Comparison of ENCODE assay signal across 8 mouse cellular contexts in the genomic region with DNA sequence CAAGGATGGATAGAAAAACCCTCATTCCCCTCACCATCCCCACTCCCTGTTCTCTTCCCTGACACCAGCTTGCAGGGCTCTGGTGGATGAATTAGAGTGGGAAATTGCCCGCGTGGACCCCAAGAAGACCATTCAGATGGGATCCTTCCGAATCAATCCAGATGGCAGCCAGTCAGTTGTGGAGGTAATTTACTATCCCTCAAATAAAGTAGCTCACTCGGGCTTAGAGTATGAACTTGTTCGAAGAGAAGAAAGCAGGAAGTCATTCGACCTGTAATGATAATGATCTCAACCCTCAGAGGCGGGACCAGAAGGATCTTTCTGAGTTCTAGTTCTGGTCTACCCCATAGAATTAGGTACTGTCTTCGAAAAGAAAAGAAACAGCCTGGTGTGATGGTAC. TPM values are rescaled to one million over a fixed set of nuclear protein-coding genes. Genes with fewer than 3 reads are reported as not detected.
DNase-seq lines count a peak whose midpoint lies in the region; ATAC-seq and TF ChIP-seq lines count a peak whose summit lies in the region.

No protein-coding gene starts in this region.

- H3K27me3 ChIP-seq in heart, embryonic 14.5 days (ENCODE audit: control insufficient read depth, insufficient read depth, low read length) = no peaks in the 10 kb centered on the region
- H3K27me3 ChIP-seq in E14TG2a.4 (ENCODE audit: insufficient read depth, low read length) = no peaks in the 10 kb centered on the region
- no peaks in the 10 kb centered on the region for H3K27me3 ChIP-seq in hindbrain, embryonic 11.5 days (ENCODE audit: control insufficient read depth, insufficient read depth, low read length)
- H3K27me3 ChIP-seq in midbrain, embryonic 10.5 days (ENCODE audit: low read depth, poor library complexity, severe bottlenecking) = no peaks in the 10 kb centered on the region

- H3K4me1 ChIP-seq in heart, embryonic 14.5 days (ENCODE audit: control insufficient read depth in 2 of 2, insufficient read depth in 2 of 2, low read length in 2 of 2) = peaks cover 7 to 17% of the 10 kb centered on the region in 2 experiments
- H3K4me1 ChIP-seq in E14TG2a.4 (replicated peaks; ENCODE audit: low read depth, low read length) = peaks cover 44% of the 10 kb centered on the region
- peaks cover 9% of the 10 kb centered on the region; the same call in 1 of the 2 replicates for H3K4me1 ChIP-seq in hindbrain, embryonic 11.5 days (replicated peaks; ENCODE audit: control insufficient read depth, insufficient read depth, low read length)
- peaks cover 21% of the 10 kb centered on the region for H3K4me1 ChIP-seq in midbrain, embryonic 10.5 days

- H3K36me3 ChIP-seq in heart, embryonic 14.5 days (ENCODE audit: control insufficient read depth, insufficient read depth, low read length) = peaks cover 68% of the 10 kb centered on the region
- peaks cover 70% of the 10 kb centered on the region for H3K36me3 ChIP-seq in E14TG2a.4 (ENCODE audit: insufficient read depth, low read length)
- peaks cover 11% of the 10 kb centered on the region; the same call in 1 of the 2 replicates for H3K36me3 ChIP-seq in hindbrain, embryonic 11.5 days (ENCODE audit: control insufficient read depth, insufficient read depth, low read length)
- peaks cover 75% of the 10 kb centered on the region for H3K36me3 ChIP-seq in midbrain, embryonic 10.5 days

- no peak for ATAC-seq in heart, embryonic 14.5 days (ENCODE audit: insufficient number of reproducible peaks, insufficient read depth, low FRiP score, low read depth)
- no peak for ATAC-seq in hindbrain, embryonic 11.5 days (ENCODE audit: low FRiP score)

- H3K9ac ChIP-seq in heart, embryonic 14.5 days (ENCODE audit: low read length) = peak overlapping the region; percentile 96
- peak overlapping the region; percentile 98 for H3K9ac ChIP-seq in hindbrain, embryonic 11.5 days (ENCODE audit: low read depth, low read length)

- H3K4me3 ChIP-seq in heart, embryonic 14.5 days (ENCODE audit: control insufficient read depth in 1 of 2, insufficient read depth in 1 of 2, low read depth in 1 of 2, low read length in 2 of 2) = peak overlapping the region; percentile 82 to 87
- peak overlapping the region; percentile 95 for H3K4me3 ChIP-seq in E14TG2a.4 (replicated peaks; ENCODE audit: low read length)
- peak overlapping the region; percentile 77 for H3K4me3 ChIP-seq in hindbrain, embryonic 11.5 days (ENCODE audit: low read depth, low read length)
- peak overlapping the region; percentile 90 for H3K4me3 ChIP-seq in midbrain, embryonic 10.5 days

- no peak overlapping the region for H3K27ac ChIP-seq in heart, embryonic 14.5 days (replicated peaks in 1 of 2; ENCODE audit: control insufficient read depth in 1 of 2, insufficient read depth in 1 of 2, low read depth in 2 of 2, low read length in 2 of 2)
- no peak overlapping the region for H3K27ac ChIP-seq in hindbrain, embryonic 11.5 days (ENCODE audit: low read depth, low read length)
- H3K27ac ChIP-seq in midbrain, embryonic 10.5 days (replicated peaks) = peak overlapping the region; percentile 98

- DNase-seq in heart, postnatal 4 days = no peak
- no peak for DNase-seq in hindbrain, embryonic 11.5 days (ENCODE audit: low spot score)
- no peak for DNase-seq in midbrain, embryonic 10.5 days (ENCODE audit: low spot score)
- DNase-seq in right cerebral cortex, postnatal 4 days = no peak
- DNase-seq in layer of hippocampus, postnatal 36 days = no peak
- no peak for DNase-seq in layer of hippocampus, postnatal 10 days (ENCODE audit: low spot score in 2 of 2)

- WGBS in heart, embryonic 14.5 days = 78% methylated on average over 8 of the region's 8 CpGs
- WGBS in hindbrain, embryonic 11.5 days = 82% methylated on average over 8 of the region's 8 CpGs
- WGBS in midbrain, embryonic 10.5 days = 87% methylated on average over 8 of the region's 8 CpGs

- H3K4me2 ChIP-seq in heart, embryonic 14.5 days (ENCODE audit: low read length) = peak overlapping the region; percentile 73
- peak overlapping the region; percentile 84 for H3K4me2 ChIP-seq in hindbrain, embryonic 11.5 days (replicated peaks; ENCODE audit: low read depth, low read length)

- no peak for TF ChIP-seq CTCF in E14TG2a.4 (conservative IDR thresholded peaks at IDR 0.05; ENCODE audit: low read length)

- no peaks in the 10 kb centered on the region for H3K9me3 ChIP-seq in heart, embryonic 14.5 days (ENCODE audit: control insufficient read depth, low read length)
- H3K9me3 ChIP-seq in E14TG2a.4 (ENCODE audit: low read length) = no peaks in the 10 kb centered on the region
- no peaks in the 10 kb centered on the region for H3K9me3 ChIP-seq in hindbrain, embryonic 11.5 days (ENCODE audit: control insufficient read depth, low read length)
- H3K9me3 ChIP-seq in midbrain, embryonic 10.5 days (replicated peaks) = no peaks in the 10 kb centered on the region

RNA-seq across cellular contexts. Expression of a gene that starts 1.3 kb away (rescaled TPM):
- polyA plus RNA-seq in heart, embryonic 14.5 days (2014; fragmentation: Nextera tagmentation; extraction: Ambion mirVana) = 213 and 243 TPM in 2 replicates
- 100 to 1,000 TPM in 1 of 2 experiments, 10 to 100 TPM in 1; 92.1 to 100 TPM for total RNA-seq in heart, postnatal 4 days (2021)
- polyA plus RNA-seq in hindbrain, embryonic 11.5 days (2014; fragmentation: Nextera tagmentation; extraction: Ambion mirVana) = 229 and 245 TPM in 2 replicates
- 245 and 259 TPM in 2 replicates for polyA plus RNA-seq in midbrain, embryonic 10.5 days (2016; fragmentation: Nextera tagmentation; extraction: Ambion mirVana)
- 10 to 100 TPM; 82.9 to 86.1 TPM for total RNA-seq in layer of hippocampus, postnatal 36 days (2021)
- 10 to 100 TPM; 75.5 to 78.5 TPM for total RNA-seq in layer of hippocampus, postnatal 10 days (2021)

RNA-seq across cellular contexts. Expression of a gene that starts 14.0 kb away (rescaled TPM):
- polyA plus RNA-seq in heart, embryonic 14.5 days (2014; fragmentation: Nextera tagmentation; extraction: Ambion mirVana) = 493 and 524 TPM in 2 replicates
- 100 to 1,000 TPM; 819 to 825 TPM for total RNA-seq in heart, postnatal 4 days (2021)
- polyA plus RNA-seq in hindbrain, embryonic 11.5 days (2014; fragmentation: Nextera tagmentation; extraction: Ambion mirVana) = 242 and 254 TPM in 2 replicates
- 237 and 248 TPM in 2 replicates for polyA plus RNA-seq in midbrain, embryonic 10.5 days (2016; fragmentation: Nextera tagmentation; extraction: Ambion mirVana)
- total RNA-seq in layer of hippocampus, postnatal 36 days (2021) = 100 to 1,000 TPM; 224 to 234 TPM
- total RNA-seq in layer of hippocampus, postnatal 10 days (2021) = 100 to 1,000 TPM; 277 to 286 TPM

RNA-seq across cellular contexts. Expression of a gene that starts 20.4 kb away (rescaled TPM):
- 28.8 and 29.6 TPM in 2 replicates for polyA plus RNA-seq in heart, embryonic 14.5 days (2014; fragmentation: Nextera tagmentation; extraction: Ambion mirVana)
- 10 to 100 TPM; 17.6 to 18.1 TPM for total RNA-seq in heart, postnatal 4 days (2021)
- 30.5 and 31.2 TPM in 2 replicates for polyA plus RNA-seq in hindbrain, embryonic 11.5 days (2014; fragmentation: Nextera tagmentation; extraction: Ambion mirVana)
- 43.3 and 50.2 TPM in 2 replicates for polyA plus RNA-seq in midbrain, embryonic 10.5 days (2016; fragmentation: Nextera tagmentation; extraction: Ambion mirVana)
- 10 to 100 TPM; 14.0 to 16.7 TPM for total RNA-seq in layer of hippocampus, postnatal 36 days (2021)
- 10 to 100 TPM; 15.5 to 15.8 TPM for total RNA-seq in layer of hippocampus, postnatal 10 days (2021)

RNA-seq across cellular contexts. Expression of a gene that starts 25.0 kb away (rescaled TPM):
- 3.3 and 4.3 TPM in 2 replicates for polyA plus RNA-seq in heart, embryonic 14.5 days (2014; fragmentation: Nextera tagmentation; extraction: Ambion mirVana)
- 1 to 10 TPM; 1.5 to 2.2 TPM for total RNA-seq in heart, postnatal 4 days (2021)
- polyA plus RNA-seq in hindbrain, embryonic 11.5 days (2014; fragmentation: Nextera tagmentation; extraction: Ambion mirVana) = 0.28 TPM in 1 of 2 replicates, not detected in the other
- polyA plus RNA-seq in midbrain, embryonic 10.5 days (2016; fragmentation: Nextera tagmentation; extraction: Ambion mirVana) = not detected in 2 replicates
- total RNA-seq in layer of hippocampus, postnatal 36 days (2021) = under 1 TPM in 1 of 2 experiments, not detected in 1; 0.38 TPM
- under 1 TPM in 1 of 2 experiments, not detected in 1; 0.85 TPM for total RNA-seq in layer of hippocampus, postnatal 10 days (2021)

RNA-seq across cellular contexts. Expression of a gene that starts 45.3 kb away (rescaled TPM):
- polyA plus RNA-seq in heart, embryonic 14.5 days (2014; fragmentation: Nextera tagmentation; extraction: Ambion mirVana) = 23.5 TPM in 2 replicates
- 10 to 100 TPM; 82.0 to 85.7 TPM for total RNA-seq in heart, postnatal 4 days (2021)
- polyA plus RNA-seq in hindbrain, embryonic 11.5 days (2014; fragmentation: Nextera tagmentation; extraction: Ambion mirVana) = 23.8 and 24.5 TPM in 2 replicates
- polyA plus RNA-seq in midbrain, embryonic 10.5 days (2016; fragmentation: Nextera tagmentation; extraction: Ambion mirVana) = 13.2 and 18.8 TPM in 2 replicates
- 10 to 100 TPM; 51.2 to 52.8 TPM for total RNA-seq in layer of hippocampus, postnatal 36 days (2021)
- 10 to 100 TPM; 55.6 to 58.8 TPM for total RNA-seq in layer of hippocampus, postnatal 10 days (2021)
